Mouse (Mus musculus) C2C12 (cell line): ENCODE measurements at regions not wholly inside any gene's neighbourhood (a gene's known extent, or its start where the extent isn't known, plus 50 kb on each side); places are given as distances from the start of the nearest gene placed in this dataset.

Experiments used
- H3K27me3 ChIP-seq: one replicate; pipeline ENCODE4 v1.6.1; 2011; ENCODE audit not compliant: control insufficient read depth, insufficient read depth, insufficient read length
- H3K36me3 ChIP-seq: one replicate; pipeline ENCODE4 v1.6.1; 2011; ENCODE audit not compliant: control insufficient read depth, insufficient read depth
- H3K4me3 ChIP-seq: one replicate; pipeline ENCODE4 v1.5.1; 2011; ENCODE audit warnings: mild to moderate bottlenecking, control low read depth; ENCODE audit not compliant: poor library complexity, insufficient read depth, severe bottlenecking
- H3K79me2 ChIP-seq: one replicate; pipeline ENCODE4 v1.6.1; 2011; ENCODE audit not compliant: control insufficient read depth, insufficient read depth
- H3K79me3 ChIP-seq: one replicate; pipeline ENCODE4 v1.6.1; 2011; ENCODE audit warnings: low read depth, control low read depth
- H3ac ChIP-seq: one replicate; pipeline ENCODE3; 2011; ENCODE audit warnings: low read depth; ENCODE audit not compliant: control insufficient read depth, insufficient read length
- CEBPB ChIP-seq: IDR thresholded peaks from one replicate; pipeline ENCODE4 v1.6.1; 2011; ENCODE audit warnings: low read depth, mild to moderate bottlenecking, control low read depth, moderate library complexity
- CTCF ChIP-seq: IDR thresholded peaks from one replicate; pipeline ENCODE4 v1.5.1; 2011; ENCODE audit not compliant: control insufficient read depth, insufficient read depth, insufficient read length
- FOSL1 ChIP-seq: IDR thresholded peaks from one replicate; pipeline ENCODE4 v1.8.0; 2011; ENCODE audit warnings: mild to moderate bottlenecking, low read length; ENCODE audit not compliant: poor library complexity, insufficient read depth, severe bottlenecking
- MAX ChIP-seq: IDR thresholded peaks from one replicate; pipeline ENCODE4 v1.6.1; 2011; ENCODE audit warnings: mild to moderate bottlenecking, control low read depth
- MYOD1 ChIP-seq: IDR thresholded peaks from one replicate; pipeline ENCODE4 v1.6.1; 2011; ENCODE audit warnings: low read depth; ENCODE audit not compliant: control insufficient read depth, insufficient read length
- MYOG ChIP-seq: IDR thresholded peaks from one replicate; pipeline ENCODE4 v1.6.1; 2011; ENCODE audit not compliant: control insufficient read depth, insufficient read length; ENCODE audit errors: extremely low read depth
- USF1 ChIP-seq: IDR thresholded peaks from one replicate; pipeline ENCODE4 v1.6.1; 2011; ENCODE audit warnings: low read depth, mild to moderate bottlenecking, control low read depth, moderate library complexity

- no peak overlapping the region for H3K4me3 ChIP-seq
- H3ac ChIP-seq: no peak overlapping the region
- H3K36me3 ChIP-seq: no peaks in the 10 kb centered on the region
- no peaks in the 10 kb centered on the region for H3K79me3 ChIP-seq
- H3K27me3 ChIP-seq: no peaks in the 10 kb centered on the region
- no peak for TF ChIP-seq CEBPB
- TF ChIP-seq USF1: no peak
- peak; percentile 85 for TF ChIP-seq FOSL1
- no peak for TF ChIP-seq MYOD1
- no peak for TF ChIP-seq MAX
- no peaks in the 10 kb centered on the region for H3K79me2 ChIP-seq
Observed at GRCm38 (mm10) chr10:71959584-71959983, 612.0 kb downstream of the Ipmk start.

- Histone ChIP-seq H3K79me3 (no peaks in the 10 kb centered on the region), H3ac (no peak overlapping the region), H3K79me2 (no peaks in the 10 kb centered on the region), H3K4me3 (no peak overlapping the region), H3K36me3 (no peaks in the 10 kb centered on the region), H3K27me3 (no peaks in the 10 kb centered on the region)
- TF ChIP-seq MYOD1: no peak
- no peak for TF ChIP-seq FOSL1
- no peak for TF ChIP-seq MYOG
- no peak for TF ChIP-seq MAX
- TF ChIP-seq USF1: no peak
- TF ChIP-seq CTCF: no peak
- TF ChIP-seq CEBPB: no peak
Observed at GRCm38 (mm10) chr10:71960422-71961089, 613.0 kb downstream of the Ipmk start.

GRCm38 (mm10) chr10:71978035-71978434 is 630.5 kb downstream of the Ipmk start:
- Histone ChIP-seq H3ac (no peak overlapping the region), H3K79me3 (no peaks in the 10 kb centered on the region), H3K36me3 (no peaks in the 10 kb centered on the region), H3K27me3 (no peaks in the 10 kb centered on the region), H3K79me2 (no peaks in the 10 kb centered on the region), H3K4me3 (no peak overlapping the region)
- TF ChIP-seq MYOD1 (no peak), FOSL1 (no peak), CTCF (no peak), USF1 (no peak), CEBPB (no peak), MAX (no peak), MYOG (no peak)

- no peak overlapping the region for H3ac ChIP-seq
- no peaks in the 10 kb centered on the region for H3K36me3 ChIP-seq
- no peaks in the 10 kb centered on the region for H3K79me2 ChIP-seq
- H3K27me3 ChIP-seq: no peaks in the 10 kb centered on the region
- H3K79me3 ChIP-seq: no peaks in the 10 kb centered on the region
- no peak overlapping the region for H3K4me3 ChIP-seq
- no peak for TF ChIP-seq MAX
- no peak for TF ChIP-seq MYOD1
- TF ChIP-seq CEBPB: no peak
- TF ChIP-seq FOSL1: no peak
- TF ChIP-seq CTCF: no peak
- TF ChIP-seq MYOG: no peak
- no peak for TF ChIP-seq USF1
Observed at GRCm38 (mm10) chr10:72002875-72003720, 651.5 kb upstream of the Zwint start.
